Mouse (Mus musculus) midbrain, embryonic 12.5 days (tissue): Measurements from ENCODE around the gene Poc5. TPM values are rescaled to one million over a fixed set of nuclear protein-coding genes. Genes with fewer than 3 reads are reported as not detected.

Experiments used
- ATAC-seq: fragments of 200-750 bp; cut with Nextera tagmentation; 2 replicates; pipeline ENCODE4 v1.8.0; 2017; ENCODE audit warnings: low read depth, moderate TSS enrichment, moderate library complexity; ENCODE audit not compliant: low FRiP score
- H3K27ac ChIP-seq: fragments of 300-500 bp; sonication (generic); replicated peaks from 2 replicates; pipeline ENCODE4 v1.5.1; 2016; ENCODE audit warnings: mild to moderate bottlenecking
- H3K27me3 ChIP-seq: fragments of 300-500 bp; sonication (generic); 2 replicates; pipeline ENCODE4 v1.6.1; 2016; ENCODE audit warnings: mild to moderate bottlenecking
- H3K36me3 ChIP-seq: fragments of 300-500 bp; sonication (generic); 2 replicates; pipeline ENCODE4 v1.6.1; 2016
- H3K4me1 ChIP-seq: fragments of 300-500 bp; sonication (generic); 2 replicates; pipeline ENCODE4 v1.6.1; 2016
- H3K4me2 ChIP-seq: fragments of 300-500 bp; sonication (generic); replicated peaks from 2 replicates; pipeline ENCODE4 v1.6.1; 2016; ENCODE audit warnings: mild to moderate bottlenecking, moderate library complexity
- H3K4me3 ChIP-seq: fragments of 300-500 bp; sonication (generic); 2 replicates; pipeline ENCODE4 v1.5.1; 2016; ENCODE audit warnings: mild to moderate bottlenecking
- H3K9ac ChIP-seq: fragments of 300-500 bp; sonication (generic); replicated peaks from 2 replicates; pipeline ENCODE4 v1.6.1; 2016; ENCODE audit warnings: mild to moderate bottlenecking, moderate library complexity
- H3K9me3 ChIP-seq: fragments of 300-500 bp; sonication (generic); 2 replicates; pipeline ENCODE4 v1.6.1; 2016; ENCODE audit warnings: mild to moderate bottlenecking
- WGBS: fragments of 180-500 bp; shearing (Covaris S2); methylation state at CpG from one replicate; pipeline ENCODE4 v1.1.7; 2016; 5-methylcytosine and 5-hydroxymethylcytosine counted together
- microRNA-seq: library from miRNA; unstranded; fragments of <30 nt; microRNA quantifications from one replicate; pipeline ENCODE4, GENCODE M21; 2017
- polyA plus RNA-seq: library from polyadenylated mRNA; unstranded; fragments of >200 nt; fragmentation: Nextera tagmentation; extraction: Ambion mirVana; gene quantifications from 2 replicates; pipeline ENCODE4 v1.2.1, GENCODE M21; 2016

The Poc5 gene
- polyA plus RNA-seq, 1 experiment from 2014 or later: 23.5 TPM

- Histone ChIP-seq H3K27ac (no peak overlapping the region), H3K9ac (no peak overlapping the region), H3K36me3 (no peaks in the 10 kb centered on the region), H3K4me1 (no peaks in the 10 kb centered on the region), H3K4me2 (no peak overlapping the region), H3K27me3 (no peaks in the 10 kb centered on the region), H3K4me3 (no peak overlapping the region), H3K9me3 (no peaks in the 10 kb centered on the region)
- ATAC-seq: no peak
- 95% methylated on average over 5 of the region's 5 CpGs for WGBS
Observed at GRCm38 (mm10) chr13:96458018-96458417, 69.9 kb downstream of the Poc5 start.

GRCm38 (mm10) chr13:96458606-96459005 lies 70.5 kb downstream of the Poc5 start:
- Histone ChIP-seq H3K27ac (no peak overlapping the region), H3K4me1 (no peaks in the 10 kb centered on the region), H3K4me3 (no peak overlapping the region), H3K4me2 (no peak overlapping the region), H3K27me3 (no peaks in the 10 kb centered on the region), H3K9ac (no peak overlapping the region), H3K36me3 (no peaks in the 10 kb centered on the region), H3K9me3 (no peaks in the 10 kb centered on the region)
- WGBS: 81% methylated on average over 4 of the region's 4 CpGs
- no peak for ATAC-seq

GRCm38 (mm10) chr13:96462644-96463043 lies 74.5 kb downstream of the Poc5 start:
- no peak overlapping the region for H3K27ac ChIP-seq
- H3K36me3 ChIP-seq: no peaks in the 10 kb centered on the region
- WGBS: 81% methylated on average over 1 of the region's 1 CpGs
- no peaks in the 10 kb centered on the region for H3K4me1 ChIP-seq
- no peaks in the 10 kb centered on the region for H3K9me3 ChIP-seq
- no peak overlapping the region for H3K4me2 ChIP-seq
- H3K9ac ChIP-seq: no peak overlapping the region
- no peak for ATAC-seq
- H3K4me3 ChIP-seq: no peak overlapping the region
- H3K27me3 ChIP-seq: no peaks in the 10 kb centered on the region

GRCm38 (mm10) chr13:96465315-96465714 lies 77.2 kb downstream of the Poc5 start:
- no peaks in the 10 kb centered on the region for H3K4me1 ChIP-seq
- no peaks in the 10 kb centered on the region for H3K36me3 ChIP-seq
- no peak overlapping the region for H3K4me3 ChIP-seq
- no peak overlapping the region for H3K9ac ChIP-seq
- ATAC-seq: no peak
- H3K27ac ChIP-seq: no peak overlapping the region
- H3K4me2 ChIP-seq: no peak overlapping the region
- 51% methylated on average over 5 of the region's 5 CpGs for WGBS
- no peaks in the 10 kb centered on the region for H3K9me3 ChIP-seq
- no peaks in the 10 kb centered on the region for H3K27me3 ChIP-seq

Small RNAs within 50 kb of the gene (microRNA-seq; reads per million reads assigned to microRNA genes)
- gene Gm25213: not detected

Other genes starting within 250 kb of the Poc5 start
- not detected in 2 replicates for gene Ankdd1b, start 82.9 kb downstream of the Poc5 start, polyA plus RNA-seq
- not detected in 2 replicates for gene Gm17622, start 102.4 kb downstream of the Poc5 start, polyA plus RNA-seq
- gene Polk, start 154.3 kb downstream of the Poc5 start, polyA plus RNA-seq: 6.3 and 8.0 TPM in 2 replicates
- 8.6 and 10.1 TPM in 2 replicates for gene Col4a3bp, start 154.3 kb downstream of the Poc5 start, polyA plus RNA-seq